Mouse (Mus musculus) small intestine, adult 2 months (tissue): Measurements from ENCODE around the gene Rab27a.

Experiments used
- CTCF ChIP-seq: fragments of 200-500 bp; IDR thresholded peaks from 2 replicates; pipeline ENCODE4 v1.5.1; 2012; ENCODE audit warnings: low read depth, mild to moderate bottlenecking, control low read depth, inconsistent platforms, low read length, moderate library complexity, mixed read lengths; ENCODE audit not compliant: insufficient replicate concordance, insufficient read length; ENCODE audit errors: extremely low read depth
- POLR2A ChIP-seq: fragments of 200-500 bp; IDR thresholded peaks from 2 replicates; pipeline ENCODE4 v1.6.1; 2012; ENCODE audit warnings: low read depth, mild to moderate bottlenecking, control low read depth, inconsistent platforms, low read length, moderate library complexity

DNA sequence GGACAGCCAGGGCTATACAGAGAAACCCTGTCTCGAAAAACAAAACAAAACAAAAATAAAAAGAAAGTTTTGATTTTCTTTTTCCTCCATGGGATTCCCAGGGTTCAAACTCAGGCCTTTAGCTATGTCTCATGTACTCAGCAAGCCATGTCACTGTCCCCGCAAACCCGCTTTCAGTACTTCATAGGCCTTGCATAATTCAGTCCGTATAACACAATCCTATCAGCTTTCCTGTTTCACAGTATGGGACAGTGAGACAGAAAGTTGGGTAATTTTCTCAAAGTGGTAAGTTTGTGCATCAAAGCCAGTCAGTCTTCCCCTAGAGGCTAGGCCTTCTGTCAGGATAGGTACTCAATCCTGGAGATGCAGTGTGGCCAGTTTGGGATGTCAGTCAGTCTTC, 14.6 kb downstream of the Rab27a start:
- TF ChIP-seq CTCF = no peak
- no peak for TF ChIP-seq POLR2A
